Mouse (Mus musculus) skeletal muscle tissue, postnatal 0 days (tissue): ENCODE measurements around the gene Gm17654. TPM values are rescaled to one million over a fixed set of nuclear protein-coding genes. Genes with fewer than 3 reads are reported as not detected.

Experiments used
- polyA plus RNA-seq: library from polyadenylated mRNA; unstranded; fragments of >200 nt; fragmentation: Nextera tagmentation; extraction: Ambion mirVana; gene quantifications from 2 replicates; pipeline ENCODE4 v1.2.1, GENCODE M21; 2015

Gene Gm17654
- polyA plus RNA-seq, result not detected in 2 replicates

DNA sequence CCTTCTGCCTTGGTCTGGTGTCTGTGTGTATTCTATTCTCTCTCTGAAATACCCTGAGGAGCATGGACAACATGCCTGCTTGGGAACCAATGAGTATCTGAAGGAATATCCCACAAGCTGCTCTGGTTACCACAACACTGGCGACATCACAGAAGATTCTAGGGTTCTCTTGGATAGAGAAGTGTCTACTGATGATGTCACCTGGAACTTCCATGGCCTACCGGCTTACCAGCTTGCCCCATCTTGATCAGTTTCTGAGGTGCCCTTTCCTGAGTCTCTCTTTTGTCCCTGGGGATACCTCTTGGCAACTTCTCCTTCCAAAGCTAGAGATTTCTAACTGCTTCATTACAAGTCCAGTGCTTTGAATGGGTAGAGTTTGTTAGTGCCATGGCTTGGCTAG, at the start of gene Gm17654:
TSS of gene Gm17654 (minus strand) at position 101 of the 400 bp plus-strand sequence.

GRCm38 (mm10) chr14:43607913-43608312, 29.0 kb upstream of the Gm17654 start, which contains the start of gene Gm10375:
Gene Gm10375, minus strand, starts transcription at chr14:43608013.

DNA sequence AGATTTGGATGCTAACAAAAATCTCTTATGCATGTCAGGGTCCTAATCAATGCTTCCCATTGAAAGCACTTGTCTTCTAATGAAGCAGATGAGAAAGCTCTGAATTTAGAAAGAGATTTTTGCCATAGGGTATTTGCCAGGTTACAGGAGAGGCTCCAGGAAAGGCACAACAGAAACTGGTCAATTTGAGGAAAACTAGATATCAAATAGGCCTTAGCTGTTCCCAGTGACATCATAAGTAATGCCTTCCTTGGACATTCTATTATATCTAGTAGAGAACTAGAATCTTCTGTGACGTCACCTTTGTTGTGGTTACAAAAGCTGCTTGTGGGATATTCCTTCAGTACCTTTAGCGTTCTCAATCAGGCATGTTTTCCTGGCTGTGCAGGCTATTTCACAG, 35.7 kb downstream of the Gm17654 start, which contains the start of gene Gm5799:
TSS of gene Gm5799 (plus strand) at position 301 of the 400 bp plus-strand sequence.

Other genes with a start within 250 kb of the Gm17654 start
- not detected in 2 replicates for gene 1700001F09Rik, start 231.3 kb downstream of the Gm17654 start, polyA plus RNA-seq
- gene Gm8138, start 162.8 kb downstream of the Gm17654 start, polyA plus RNA-seq, result not detected in 2 replicates
- not detected in 2 replicates for gene Gm5799, start 35.6 kb downstream of the Gm17654 start, polyA plus RNA-seq
- not detected in 2 replicates for gene Gm10375, start 28.9 kb upstream of the Gm17654 start, polyA plus RNA-seq
- gene Gm8165, start 98.1 kb upstream of the Gm17654 start, polyA plus RNA-seq, result not detected in 2 replicates
- 0.18 and 0.55 TPM in 2 replicates for gene Gm7324, start 118.7 kb upstream of the Gm17654 start, polyA plus RNA-seq
- gene Gm16506, start 148.3 kb upstream of the Gm17654 start, polyA plus RNA-seq, result not detected in 2 replicates
- not detected in 2 replicates for gene Gm6526, start 168.7 kb upstream of the Gm17654 start, polyA plus RNA-seq
- not detected in 2 replicates for gene Gm8180, start 205.6 kb upstream of the Gm17654 start, polyA plus RNA-seq